Mouse (Mus musculus) spleen, adult 18-20 months (tissue): ENCODE results near the gene Rims4.
A peak's percentile ranks its signal among the peaks of the same experiment; 100 is the strongest.

Experiments
- DNase-seq, 2 experiments: peaks; one replicate each; pipeline ENCODE4 v3.0.0; 2022; ENCODE audit warnings: mixed read lengths in 2 of 2

Rims4 gene

GRCm38 (mm10) chr2:163858254-163858947 is 60.1 kb downstream of the Rims4 start:
- peak in 1 of 2 experiments; percentile 35 for DNase-seq

GRCm38 (mm10) chr2:163857233-163857632 is 61.2 kb downstream of the Rims4 start:
- DNase-seq: no peak

GRCm38 (mm10) chr2:163853461-163853901 is 65.0 kb downstream of the Rims4 start, which contains the start of gene Kcnk15:
Kcnk15 (plus strand) TSS chr2:163853651.
- DNase-seq: no peak

GRCm38 (mm10) chr2:163842043-163842442 is 76.4 kb downstream of the Rims4 start:
- DNase-seq: no peak

- DNase-seq: no peak
Measured at GRCm38 (mm10) chr2:163839519-163839918, 79.0 kb downstream of the Rims4 start.

- DNase-seq: peak; percentile 44 to 72
Measured at GRCm38 (mm10) chr2:163838043-163838442, 80.4 kb downstream of the Rims4 start.

GRCm38 (mm10) chr2:163831163-163831562 is 87.3 kb downstream of the Rims4 start:
- no peak for DNase-seq

GRCm38 (mm10) chr2:163826494-163826893 is 92.0 kb downstream of the Rims4 start:
- DNase-seq: no peak

GRCm38 (mm10) chr2:163825861-163826260 is 92.6 kb downstream of the Rims4 start:
- DNase-seq: no peak

- DNase-seq: no peak
Measured at GRCm38 (mm10) chr2:163823771-163824170, 94.7 kb downstream of the Rims4 start.

GRCm38 (mm10) chr2:163823248-163823647 is 95.2 kb downstream of the Rims4 start:
- peak in 1 of 2 experiments; percentile 59 for DNase-seq

GRCm38 (mm10) chr2:163820607-163821006 is 97.9 kb downstream of the Rims4 start, which contains the start of gene Ccn5:
Ccn5 (plus strand) TSS chr2:163820861.
- no peak for DNase-seq

- DNase-seq: no peak
Measured at GRCm38 (mm10) chr2:163814739-163815465, 103.6 kb downstream of the Rims4 start.

- no peak for DNase-seq
Measured at GRCm38 (mm10) chr2:163813077-163813476, 105.4 kb downstream of the Rims4 start.
